Comparison of ENCODE assay signal across 25 mouse cellular contexts in genomic region chr19:58044816-58045215, GRCm38 (mm10).
"Had no signal": no experiment of that assay in that cellular context is flagged by ENCODE, and none has a peak within 500 bp of the region (broad histone marks: within the 10 kb centered on the region; RNA-seq: fewer than 3 reads in every experiment).

No protein-coding gene starts in this region.

- H3K9me3 ChIP-seq: heart, embryonic 12.5 days; hindbrain, embryonic 10.5 days; hindbrain, embryonic 12.5 days; limb, embryonic 10.5 days; limb, embryonic 12.5 days had no signal

- H3K27me3 ChIP-seq: heart, embryonic 12.5 days; hindbrain, embryonic 12.5 days; limb, embryonic 12.5 days had no signal

- H3K36me3 ChIP-seq: heart, embryonic 12.5 days; hindbrain, embryonic 12.5 days; limb, embryonic 10.5 days had no signal

- H3K4me3 ChIP-seq: gastrocnemius, adult 2 months; heart, adult 2 months; heart, embryonic 12.5 days; hindbrain, embryonic 10.5 days; hindbrain, embryonic 12.5 days; layer of hippocampus, adult 2 months; left cerebral cortex, adult 2 months; limb, embryonic 10.5 days; limb, embryonic 12.5 days had no signal

- H3K4me1 ChIP-seq: hindbrain, embryonic 10.5 days had no signal

- H3K4me2 ChIP-seq: heart, embryonic 12.5 days; hindbrain, embryonic 12.5 days; hindbrain, embryonic 14.5 days; limb, embryonic 12.5 days; liver, embryonic 11.5 days had no signal

- DNase-seq: gastrocnemius, adult 2 months; gastrocnemius, postnatal 10 days; gastrocnemius, postnatal 25 days; heart, adult 2 months; heart, postnatal 10 days; heart, postnatal 4 days; kidney, adult 18-20 months; kidney, adult 8-10 months; kidney, postnatal 10 days; kidney, postnatal 25 days; kidney, postnatal 4 days; liver had no signal

- ATAC-seq: hindbrain, embryonic 16.5 days; inflammation-experienced regulatory T-cells, adult 6 months; intestine, postnatal 0 days had no signal

- H3K27ac ChIP-seq: gastrocnemius, adult 2 months; heart, adult 2 months; hindbrain, embryonic 10.5 days; hindbrain, embryonic 12.5 days; hindbrain, embryonic 14.5 days; layer of hippocampus, adult 2 months; left cerebral cortex, adult 2 months; limb, embryonic 10.5 days; limb, embryonic 12.5 days; liver, embryonic 14.5 days had no signal

- H3K9ac ChIP-seq: heart, embryonic 12.5 days; hindbrain, embryonic 12.5 days; hindbrain, embryonic 14.5 days; limb, embryonic 12.5 days; liver, embryonic 14.5 days had no signal
